Mouse (Mus musculus) lung, postnatal 0 days (tissue): Measurements from ENCODE around the gene Gtpbp6.

Source experiments
- CTCF ChIP-seq: IDR thresholded peaks from 2 replicates; pipeline ENCODE4 v1.5.1; 2016; ENCODE audit warnings: antibody characterized with exemption, mild to moderate bottlenecking
- EP300 ChIP-seq: IDR thresholded peaks from 2 replicates; pipeline ENCODE4 v1.6.1; 2016; ENCODE audit warnings: antibody characterized with exemption, mild to moderate bottlenecking, control low read depth

DNA sequence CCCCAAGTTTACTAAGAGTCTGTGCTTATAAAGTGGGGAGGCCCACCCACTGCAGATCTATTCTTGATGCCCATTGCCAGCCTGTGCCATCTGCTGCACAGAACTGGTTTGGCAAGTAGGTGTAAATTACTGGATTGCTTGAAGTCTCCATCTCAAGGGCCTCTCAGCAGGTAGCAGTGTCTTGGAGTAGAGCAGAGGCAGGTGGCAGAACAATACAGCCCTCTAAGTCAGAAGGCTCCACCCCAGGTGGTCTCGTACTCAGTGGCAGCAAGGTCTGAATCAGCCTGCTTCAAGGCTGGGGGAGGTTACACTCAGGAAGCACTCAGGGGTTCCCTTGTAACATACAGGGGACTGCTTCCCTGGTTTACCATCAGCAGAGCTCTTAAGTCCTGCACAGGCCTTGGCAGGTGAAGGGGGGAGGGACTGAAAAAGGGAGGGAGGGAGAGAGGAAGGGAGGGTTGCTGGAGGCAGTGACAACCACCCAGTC, 9.0 kb downstream of the Gtpbp6 start:
- TF ChIP-seq EP300 (no peak), CTCF (peak; percentile 14; the same call in 1 of the 2 replicates)
